Mouse (Mus musculus) thymus, postnatal 10 days (tissue): ENCODE results near the gene Olfr1029.
"Not testable (repeated sequence)": the region's sequence is repeated elsewhere in the genome, so short reads cannot be mapped to it uniquely, and the experiment has no call there.

Experiments
- DNase-seq, 2 experiments: peaks; one replicate each; pipeline ENCODE4 v3.0.0; 2021; ENCODE audit warnings: low spot score in 2 of 2

Gene Olfr1029

GRCm38 (mm10) chr2:85973595-85973994 lies at the start of gene Olfr1029:
TSS of gene Olfr1029 (plus strand) at chr2:85973895.
- DNase-seq, result no peak

GRCm38 (mm10) chr2:85950137-85950536 lies 23.6 kb upstream of the Olfr1029 start, which contains the start of gene Olfr1028:
TSS of gene Olfr1028 (plus strand) at chr2:85950437.
- no peak for DNase-seq

- no peak for DNase-seq
Observed at GRCm38 (mm10) chr2:85978976-85979375, 5.3 kb downstream of the Olfr1029 start, which contains the start of gene Olfr1030. TSS of gene Olfr1030 (plus strand) at chr2:85979276.

GRCm38 (mm10) chr2:85990004-85990403 lies 16.3 kb downstream of the Olfr1029 start, which contains the start of gene Olfr1031:
TSS of gene Olfr1031 (plus strand) at chr2:85990304.
- DNase-seq, result no peak

- no peak for DNase-seq
Observed at GRCm38 (mm10) chr2:86005240-86005639, 31.5 kb downstream of the Olfr1029 start, which contains the start of gene Olfr1032. TSS of gene Olfr1032 (plus strand) at chr2:86005540.

GRCm38 (mm10) chr2:86020406-86020805 lies 46.7 kb downstream of the Olfr1029 start, which contains the start of gene Olfr1033:
TSS of gene Olfr1033 (plus strand) at chr2:86020633.
- not testable (repeated sequence) for DNase-seq

- DNase-seq, result not testable (repeated sequence)
Observed at GRCm38 (mm10) chr2:86021518-86021917, 47.8 kb downstream of the Olfr1029 start.
